In the genomic region with DNA sequence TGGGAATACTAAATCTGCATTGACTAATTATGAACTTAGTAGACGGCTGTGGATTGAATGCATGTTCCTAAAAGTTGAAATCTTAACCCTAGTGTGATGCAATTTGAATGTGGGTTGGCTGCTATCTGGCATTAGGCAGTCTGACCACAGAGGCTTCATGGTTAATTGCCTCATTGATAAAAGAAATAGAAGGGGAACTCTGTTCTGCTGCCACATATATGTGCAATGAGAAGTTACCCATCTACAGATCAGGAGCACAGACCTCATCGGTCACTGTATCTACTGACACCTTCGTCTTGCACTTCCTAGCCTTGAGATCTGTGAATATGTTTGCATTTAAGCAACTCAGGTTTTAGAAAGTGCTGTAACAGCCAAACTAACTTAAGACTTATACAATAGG, we compare ENCODE assay signal across 19 mouse cellular contexts.
A peak's percentile ranks its signal among the peaks of the same experiment; 100 is the strongest.
DNase-seq lines count a peak whose midpoint lies in the region; ATAC-seq and TF ChIP-seq lines count a peak whose summit lies in the region.
"Had no signal": no experiment of that assay in that cellular context is flagged by ENCODE, and none has a peak within 500 bp of the region (broad histone marks: within the 10 kb centered on the region; RNA-seq: fewer than 3 reads in every experiment).

No protein-coding gene starts in this region.

- ATAC-seq in granulocyte monocyte progenitor cell, adult 5-6 weeks (replicated peaks; ENCODE audit: poor library complexity, severe bottlenecking), result peak; percentile 99
- peak; percentile 97 for ATAC-seq in megakaryocyte progenitor cell, adult 5-6 weeks (replicated peaks; ENCODE audit: poor library complexity)
- ATAC-seq: forebrain, embryonic 16.5 days; hindbrain, postnatal 0 days had no signal

- peak; percentile 90 for TF ChIP-seq EP300 in MEL (IDR thresholded peaks at IDR 0.05; ENCODE audit: low read depth in 1 of 2, low read length in 2 of 2)

- TF ChIP-seq CTCF in MEL (IDR thresholded peaks at IDR 0.05 in 2 of 3, conservative IDR thresholded peaks at IDR 0.05 in 1 of 3; ENCODE audit: control insufficient read depth in 1 of 3, insufficient read depth in 1 of 3, low read depth in 2 of 3, low read length in 3 of 3, poor library complexity in 1 of 3, severe bottlenecking in 1 of 3), result no peak

- H3K9ac ChIP-seq in MEL (ENCODE audit: control insufficient read depth, low read depth, low read length, poor library complexity, severe bottlenecking), result no peak overlapping the region
- H3K9ac ChIP-seq: embryonic facial prominence, embryonic 13.5 days; forebrain, embryonic 12.5 days; heart, embryonic 13.5 days; hindbrain, embryonic 12.5 days had no signal

- no peak for TF ChIP-seq POLR2A in MEL (IDR thresholded peaks at IDR 0.05; ENCODE audit: control insufficient read depth in 1 of 2, insufficient read depth in 1 of 2, low read depth in 1 of 2, low read length in 2 of 2, poor library complexity in 1 of 2)

- peak overlapping the region; percentile 16; the same call in 1 of the 2 replicates for H3K27ac ChIP-seq in MEL (ENCODE audit: control insufficient read depth, low read depth, low read length)
- H3K27ac ChIP-seq: embryonic facial prominence, embryonic 13.5 days; forebrain, embryonic 12.5 days; heart, embryonic 13.5 days; hindbrain, embryonic 12.5 days; hindbrain, postnatal 0 days had no signal

- no peaks in the 10 kb centered on the region for H3K27me3 ChIP-seq in MEL (ENCODE audit: control insufficient read depth in 1 of 2, insufficient read depth in 2 of 2, low read length in 2 of 2)
- H3K27me3 ChIP-seq: embryonic facial prominence, embryonic 13.5 days; forebrain, embryonic 12.5 days; heart, embryonic 13.5 days; hindbrain, embryonic 12.5 days had no signal

- peak; percentile 7 for DNase-seq in lung, postnatal 25 days (ENCODE audit: low spot score)
- no peak for DNase-seq in lung, postnatal 14 days
- peak; percentile 81 for DNase-seq in MEL (ENCODE audit: low read depth, low spot score)
- DNase-seq in thymus, postnatal 4 days, result no peak
- no peak for DNase-seq in adrenal gland, postnatal 10 days
- no peak for DNase-seq in embryo, embryonic 10.5 days (ENCODE audit: low spot score)
- DNase-seq: adrenal gland, postnatal 14 days; cerebellum, adult 18-20 months; cerebellum, postnatal 10 days; gastrocnemius, postnatal 10 days; heart, postnatal 36 days had no signal

- peaks cover 0 to 12% of the 10 kb centered on the region in 2 experiments; a peak in 3 of 4 replicates for H3K36me3 ChIP-seq in MEL (ENCODE audit: control insufficient read depth in 1 of 2, insufficient read depth in 2 of 2, low read length in 2 of 2)
- H3K36me3 ChIP-seq: embryonic facial prominence, embryonic 13.5 days; forebrain, embryonic 12.5 days; heart, embryonic 13.5 days; hindbrain, embryonic 12.5 days had no signal

- no peak overlapping the region for H3K4me3 ChIP-seq in MEL (ENCODE audit: control insufficient read depth in 1 of 2, insufficient read depth in 1 of 2, low read depth in 2 of 2, low read length in 2 of 2)
- H3K4me3 ChIP-seq: embryonic facial prominence, embryonic 13.5 days; forebrain, embryonic 12.5 days; heart, embryonic 13.5 days; hindbrain, embryonic 12.5 days had no signal

- H3K4me1 ChIP-seq in MEL (ENCODE audit: control insufficient read depth in 1 of 2, insufficient read depth in 2 of 2, low read length in 2 of 2), result peaks cover 0 to 11% of the 10 kb centered on the region in 2 experiments; a peak in 2 of 4 replicates
- H3K4me1 ChIP-seq: embryonic facial prominence, embryonic 13.5 days; forebrain, embryonic 12.5 days; heart, embryonic 13.5 days; hindbrain, embryonic 12.5 days had no signal

- no peaks in the 10 kb centered on the region for H3K9me3 ChIP-seq in MEL (replicated peaks; ENCODE audit: insufficient read depth, low read length)
- H3K9me3 ChIP-seq: embryonic facial prominence, embryonic 13.5 days; forebrain, embryonic 12.5 days; heart, embryonic 13.5 days; hindbrain, embryonic 12.5 days had no signal

- no peaks in the 10 kb centered on the region for H3K79me2 ChIP-seq in MEL (ENCODE audit: control insufficient read depth, insufficient read depth, low read length, poor library complexity)

- TF ChIP-seq RAD21 in MEL (IDR thresholded peaks at IDR 0.05; ENCODE audit: low read depth, low read length), result no peak

TF ChIP-seq in MEL, 35 proteins besides CTCF, POLR2A, EP300 and RAD21:
- TF ChIP-seq SIN3A (IDR thresholded peaks at IDR 0.05; ENCODE audit: low read length) (no peak), MXI1 (IDR thresholded peaks at IDR 0.05; ENCODE audit: low read depth, low read length) (no peak), MAX (IDR thresholded peaks at IDR 0.05; ENCODE audit: low read length) (no peak), ZKSCAN1 (IDR thresholded peaks at IDR 0.05; ENCODE audit: low read depth, low read length) (no peak), GATA1 (IDR thresholded peaks at IDR 0.05; ENCODE audit: low read depth, low read length) (peak; percentile 87), MEF2A (IDR thresholded peaks at IDR 0.05; ENCODE audit: extremely low read depth, insufficient replicate concordance, low read depth, low read length, poor library complexity, severe bottlenecking) (no peak), NRF1 (IDR thresholded peaks at IDR 0.05; ENCODE audit: insufficient read depth, low read depth, low read length, poor library complexity, severe bottlenecking) (no peak), ELF1 (IDR thresholded peaks at IDR 0.05; ENCODE audit: low read depth, low read length) (no peak), SMC3 (IDR thresholded peaks at IDR 0.05; ENCODE audit: low read depth, low read length) (no peak), TAL1 (IDR thresholded peaks at IDR 0.05; ENCODE audit: low read length) (peak; percentile 76), MYB (IDR thresholded peaks at IDR 0.05; ENCODE audit: low read depth, low read length) (no peak), ETS1 (IDR thresholded peaks at IDR 0.05; ENCODE audit: low read depth, low read length) (peak; percentile 66; the same call in 1 of the 2 replicates), NELFE (IDR thresholded peaks at IDR 0.05; ENCODE audit: low read depth, low read length) (no peak), ZC3H11A (IDR thresholded peaks at IDR 0.05; ENCODE audit: low read depth, low read length) (no peak), USF1 (IDR thresholded peaks at IDR 0.05; ENCODE audit: low read depth, low read length) (no peak), ZNF384 (IDR thresholded peaks at IDR 0.05; ENCODE audit: low read depth, low read length) (no peak), TCF12 (IDR thresholded peaks at IDR 0.05; ENCODE audit: low read depth, low read length) (peak; percentile 84), UBTF (IDR thresholded peaks at IDR 0.05; ENCODE audit: borderline replicate concordance, insufficient read depth, low read depth, low read length) (no peak), GABPA (IDR thresholded peaks at IDR 0.05; ENCODE audit: low read depth, low read length) (no peak), TBP (IDR thresholded peaks at IDR 0.05; ENCODE audit: low read depth, low read length) (0 out of 2 replicates have a peak, but pooled peaks have one; percentile 8), RCOR1 (IDR thresholded peaks at IDR 0.05; ENCODE audit: low read depth, low read length) (peak; percentile 94), JUND (IDR thresholded peaks at IDR 0.05; ENCODE audit: low read depth, low read length) (no peak)

Comparison
In these comparisons a context has a peak if more than half of its experiments do, and no peak if none do; other contexts are left out.
1. DNase-seq: peak in lung, postnatal 25 days (single experiment) and MEL (single experiment); none in lung, postnatal 14 days (single experiment), thymus, postnatal 4 days (single experiment), adrenal gland, postnatal 10 days (single experiment) and embryo, embryonic 10.5 days (single experiment).